In genomic region chr16:23838114-23838513, GRCm38 (mm10) we compare ENCODE assay signal across 30 mouse cellular contexts. TPM values are rescaled to one million over a fixed set of nuclear protein-coding genes. Genes with fewer than 3 reads are reported as not detected.
DNase-seq lines count a peak whose midpoint lies in the region; ATAC-seq and TF ChIP-seq lines count a peak whose summit lies in the region.
"Had no signal": no experiment of that assay in that cellular context is flagged by ENCODE, and none has a peak within 500 bp of the region (broad histone marks: within the 10 kb centered on the region; RNA-seq: fewer than 3 reads in every experiment).

No protein-coding gene starts in this region.

- WGBS in small intestine, adult 2 months: 56% methylated on average over 2 of the region's 2 CpGs

- peak; percentile 89 for ATAC-seq in granulocyte monocyte progenitor cell, adult 5-6 weeks (replicated peaks; ENCODE audit: poor library complexity, severe bottlenecking)
- ATAC-seq in megakaryocyte-erythroid progenitor cell, adult 5-6 weeks (replicated peaks; ENCODE audit: low FRiP score, low TSS enrichment, poor library complexity, severe bottlenecking): no peak
- ATAC-seq: forebrain, postnatal 0 days; liver, embryonic 12.5 days; liver, postnatal 0 days; midbrain, embryonic 16.5 days had no signal

- no peak overlapping the region for H3K4me3 ChIP-seq in small intestine, adult 2 months (ENCODE audit: low read depth, low read length)
- H3K4me3 ChIP-seq: erythroblast, embryonic 14.5 days; heart, embryonic 13.5 days; liver, embryonic 12.5 days had no signal

- DNase-seq in adrenal gland, postnatal 14 days: peak; percentile 12
- no peak for DNase-seq in adrenal gland, postnatal 25 days
- DNase-seq in CD4-positive helper T cell, adult 2 months (ENCODE audit: low read depth, low spot score): peak; percentile 36
- DNase-seq in layer of hippocampus, adult 11-12 months (ENCODE audit: low spot score): no peak
- DNase-seq: cerebellum, adult 8-10 months; cerebellum, postnatal 36 days; forebrain, postnatal 0 days; heart, postnatal 10 days; kidney, adult 11 months; kidney, postnatal 25 days; liver, postnatal 0 days; lung, postnatal 36 days; right cerebral cortex, postnatal 25 days; spleen, adult 18-20 months; thymus, postnatal 25 days had no signal

- H3K27me3 ChIP-seq in small intestine, adult 2 months (ENCODE audit: control insufficient read depth, insufficient read depth, low read length): no peaks in the 10 kb centered on the region
- H3K27me3 ChIP-seq: heart, embryonic 13.5 days; liver, embryonic 12.5 days had no signal

- H3K4me1 ChIP-seq in small intestine, adult 2 months (ENCODE audit: control insufficient read depth, insufficient read depth, insufficient read length, low read length): no peaks in the 10 kb centered on the region
- H3K4me1 ChIP-seq: liver, embryonic 12.5 days had no signal

- TF ChIP-seq POLR2A in small intestine, adult 2 months (IDR thresholded peaks at IDR 0.05; ENCODE audit: low read depth, low read length): no peak

- H3K36me3 ChIP-seq in small intestine, adult 2 months (ENCODE audit: control insufficient read depth, insufficient read depth, low read length): no peaks in the 10 kb centered on the region
- H3K36me3 ChIP-seq: G1E; heart, embryonic 13.5 days; liver, embryonic 12.5 days had no signal

- peak overlapping the region; percentile 21 for H3K27ac ChIP-seq in small intestine, adult 2 months (ENCODE audit: insufficient read depth, low read depth, low read length)
- H3K27ac ChIP-seq: heart, embryonic 13.5 days; liver, embryonic 12.5 days had no signal

- TF ChIP-seq CTCF in small intestine, adult 2 months (IDR thresholded peaks at IDR 0.05; ENCODE audit: extremely low read depth, insufficient read length, insufficient replicate concordance, low read depth, low read length): no peak

RNA-seq across cellular contexts. Expression of gene Sst, which starts 52.6 kb away (rescaled TPM):
- total RNA-seq in adrenal gland, postnatal 14 days (2021): not detected in 2 replicates
- total RNA-seq in adrenal gland, postnatal 25 days (2021): not detected in 2 replicates
- not detected in 2 replicates for total RNA-seq in granulocyte monocyte progenitor cell, adult 5-6 weeks (2014; fragmentation: Nextera tagmentation)
- not detected in 2 replicates for total RNA-seq in granulocyte monocyte progenitor cell, adult 5-6 weeks (2017)
- 132 and 226 TPM in 2 replicates for polyA plus RNA-seq in small intestine, adult 2 months (2012; rRNA removed)
- total RNA-seq in megakaryocyte-erythroid progenitor cell, adult 5-6 weeks (2014; fragmentation: Nextera tagmentation): not detected in 2 replicates
- not detected in 2 replicates for total RNA-seq in megakaryocyte-erythroid progenitor cell, adult 5-6 weeks (2017)
- total RNA-seq: adrenal gland, postnatal 36 days; G1E; gastrocnemius, adult 8-10 months; gastrocnemius, postnatal 4 days; heart, adult 8-10 months; heart, postnatal 10 days; hematopoietic stem cell, adult 5-6 weeks; neutrophil, adult 5-6 weeks had no signal
- polyA plus RNA-seq: erythroblast, embryonic 14.5 days; G1E; liver, embryonic 12.5 days; liver, postnatal 0 days; lung, embryonic 16.5 days had no signal

Comparison
In these comparisons a context has a peak if more than half of its experiments do, and no peak if none do; other contexts are left out.
1. DNase-seq: peak in adrenal gland, postnatal 14 days (single experiment) and CD4-positive helper T cell, adult 2 months (single experiment); none in adrenal gland, postnatal 25 days (single experiment) and layer of hippocampus, adult 11-12 months (single experiment).